Mouse (Mus musculus) forebrain, embryonic 12.5 days (tissue): ENCODE results near the gene Ap2b1. TPM values are rescaled to one million over a fixed set of nuclear protein-coding genes. Genes with fewer than 3 reads are reported as not detected.
"Not testable (repeated sequence)": the region's sequence is repeated elsewhere in the genome, so short reads cannot be mapped to it uniquely, and the experiment has no call there.

ENCODE experiments used
- ATAC-seq: fragments of 200-750 bp; cut with Nextera tagmentation; 2 replicates; pipeline ENCODE4 v1.8.0; 2017; ENCODE audit warnings: moderate TSS enrichment; ENCODE audit not compliant: low FRiP score
- H3K27ac ChIP-seq: fragments of 300-500 bp; sonication (generic); 2 replicates; pipeline ENCODE4 v1.5.1; 2016; ENCODE audit warnings: mild to moderate bottlenecking
- H3K27me3 ChIP-seq: fragments of 300-500 bp; sonication (generic); 2 replicates; pipeline ENCODE4 v1.6.1; 2016; ENCODE audit warnings: mild to moderate bottlenecking
- H3K36me3 ChIP-seq: fragments of 300-500 bp; sonication (generic); replicated peaks from 2 replicates; pipeline ENCODE4 v1.6.1; 2016; ENCODE audit warnings: mild to moderate bottlenecking
- H3K4me1 ChIP-seq: fragments of 300-500 bp; sonication (generic); 2 replicates; pipeline ENCODE4 v1.6.1; 2016
- H3K4me2 ChIP-seq: fragments of 300-500 bp; sonication (generic); 2 replicates; pipeline ENCODE4 v1.6.1; 2016; ENCODE audit warnings: mild to moderate bottlenecking, moderate library complexity
- H3K4me3 ChIP-seq: fragments of 300-500 bp; sonication (generic); replicated peaks from 2 replicates; pipeline ENCODE4 v1.5.1; 2016; ENCODE audit warnings: mild to moderate bottlenecking
- H3K9ac ChIP-seq: fragments of 300-500 bp; sonication (generic); 2 replicates; pipeline ENCODE4 v1.6.1; 2016; ENCODE audit warnings: mild to moderate bottlenecking
- H3K9me3 ChIP-seq: fragments of 300-500 bp; sonication (generic); 2 replicates; pipeline ENCODE4 v1.6.1; 2016
- WGBS: fragments of 180-500 bp; shearing (Covaris S2); methylation state at CpG from one replicate; pipeline ENCODE4 v1.1.7; 2016; 5-methylcytosine and 5-hydroxymethylcytosine counted together
- polyA plus RNA-seq: library from polyadenylated mRNA; unstranded; fragments of >200 nt; fragmentation: Nextera tagmentation; extraction: Ambion mirVana; gene quantifications from 2 replicates; pipeline ENCODE4 v1.2.1, GENCODE M21; 2016

Gene Ap2b1
- polyA plus RNA-seq, 1 experiment from 2014 or later = 95.7 TPM

- Histone ChIP-seq H3K36me3 (no peaks in the 10 kb centered on the region), H3K27me3 (no peaks in the 10 kb centered on the region), H3K9me3 (no peaks in the 10 kb centered on the region), H3K4me3 (peak within 1 kb of the TSS; percentile 88), H3K27ac (peak within 1 kb of the TSS; percentile 95), H3K4me1 (peaks cover 32% of the 10 kb centered on the region), H3K9ac (peak within 1 kb of the TSS; percentile 91), H3K4me2 (peak within 1 kb of the TSS; percentile 72)
- under 1% methylated on average over 51 of the region's 51 CpGs for WGBS
- ATAC-seq = peak; percentile 80
These were observed 3.9 kb downstream of the Ap2b1 start, which contains the start of gene Pex12 for GRCm38 (mm10) chr11:83302526-83303251. TSS of gene Pex12 (minus strand) at chr11:83302586.

- WGBS = 64% methylated on average over 5 of the region's 5 CpGs
- Histone ChIP-seq H3K4me1 (peaks cover 25% of the 10 kb centered on the region), H3K4me3 (peak overlapping the region; percentile 88)
These were observed 4.9 kb downstream of the Ap2b1 start for GRCm38 (mm10) chr11:83303751-83304150.

GRCm38 (mm10) chr11:83304485-83304884 is 5.7 kb downstream of the Ap2b1 start:
- peak overlapping the region; percentile 72; the same call in 1 of the 2 replicates for H3K4me2 ChIP-seq
- peaks cover 11% of the 10 kb centered on the region for H3K36me3 ChIP-seq
- no peak for ATAC-seq
- H3K27ac ChIP-seq = no peak overlapping the region
- H3K4me3 ChIP-seq = no peak overlapping the region
- H3K9ac ChIP-seq = 0 out of 2 replicates have a peak overlapping the region, but pooled peaks have one; percentile 38
- H3K27me3 ChIP-seq = no peaks in the 10 kb centered on the region
- WGBS = 90% methylated on average over 2 of the region's 2 CpGs
- no peaks in the 10 kb centered on the region for H3K9me3 ChIP-seq
- H3K4me1 ChIP-seq = peaks cover 25% of the 10 kb centered on the region

More at GRCm38 (mm10) chr11:83303751-83304150, 4.9 kb downstream of the Ap2b1 start:
- Histone ChIP-seq H3K27me3 (no peaks in the 10 kb centered on the region), H3K27ac (no peak overlapping the region), H3K36me3 (peaks cover 7% of the 10 kb centered on the region), H3K9ac (0 out of 2 replicates have a peak overlapping the region, but pooled peaks have one; percentile 38), H3K4me2 (peak overlapping the region; percentile 72), H3K9me3 (no peaks in the 10 kb centered on the region)
- no peak for ATAC-seq

GRCm38 (mm10) chr11:83306700-83307253 is 8.0 kb downstream of the Ap2b1 start:
- ATAC-seq = no peak
- Histone ChIP-seq H3K27ac (no peak overlapping the region), H3K27me3 (no peaks in the 10 kb centered on the region), H3K4me3 (no peak overlapping the region), H3K36me3 (peaks cover 15% of the 10 kb centered on the region), H3K9me3 (no peaks in the 10 kb centered on the region), H3K4me2 (no peak overlapping the region), H3K9ac (no peak overlapping the region), H3K4me1 (peaks cover 23% of the 10 kb centered on the region)
- WGBS = 84% methylated on average over 4 of the region's 4 CpGs

- H3K4me3 ChIP-seq = no peak overlapping the region
- H3K27me3 ChIP-seq = no peaks in the 10 kb centered on the region
- H3K36me3 ChIP-seq = peaks cover 24% of the 10 kb centered on the region
- no peak for ATAC-seq
- no peaks in the 10 kb centered on the region for H3K4me1 ChIP-seq
- no peak overlapping the region for H3K27ac ChIP-seq
- H3K9me3 ChIP-seq = no peaks in the 10 kb centered on the region
- H3K9ac ChIP-seq = no peak overlapping the region
- H3K4me2 ChIP-seq = no peak overlapping the region
- WGBS = 73% methylated on average over 5 of the region's 5 CpGs
These were observed 13.6 kb downstream of the Ap2b1 start for GRCm38 (mm10) chr11:83312471-83312870.

GRCm38 (mm10) chr11:83319048-83319447 is 20.2 kb downstream of the Ap2b1 start:
- Histone ChIP-seq H3K9ac (no peak overlapping the region), H3K4me3 (no peak overlapping the region), H3K36me3 (peaks cover 55% of the 10 kb centered on the region), H3K27ac (no peak overlapping the region), H3K4me2 (no peak overlapping the region), H3K9me3 (no peaks in the 10 kb centered on the region), H3K27me3 (no peaks in the 10 kb centered on the region), H3K4me1 (no peaks in the 10 kb centered on the region)
- ATAC-seq = no peak
- WGBS = 82% methylated on average over 4 of the region's 4 CpGs

GRCm38 (mm10) chr11:83326692-83327091 is 27.9 kb downstream of the Ap2b1 start:
- H3K4me3 ChIP-seq, H3K9me3 ChIP-seq, ATAC-seq, H3K27ac ChIP-seq, H3K27me3 ChIP-seq, H3K4me2 ChIP-seq, H3K4me1 ChIP-seq, H3K9ac ChIP-seq: not testable (repeated sequence)
- WGBS = 86% methylated on average over 3 of the region's 3 CpGs
- peaks cover 65% of the 10 kb centered on the region for H3K36me3 ChIP-seq

GRCm38 (mm10) chr11:83327427-83327826 is 28.6 kb downstream of the Ap2b1 start:
- H3K9me3 ChIP-seq = no peaks in the 10 kb centered on the region
- H3K27me3 ChIP-seq = no peaks in the 10 kb centered on the region
- H3K4me2 ChIP-seq = no peak overlapping the region
- no peak overlapping the region for H3K27ac ChIP-seq
- H3K9ac ChIP-seq = no peak overlapping the region
- H3K4me1 ChIP-seq = no peaks in the 10 kb centered on the region
- H3K36me3 ChIP-seq = peaks cover 59% of the 10 kb centered on the region
- no peak for ATAC-seq
- H3K4me3 ChIP-seq = no peak overlapping the region
- 61% methylated on average over 3 of the region's 3 CpGs for WGBS

- no peak for ATAC-seq
- Histone ChIP-seq H3K27ac (no peak overlapping the region), H3K4me3 (no peak overlapping the region), H3K9ac (no peak overlapping the region), H3K27me3 (no peaks in the 10 kb centered on the region), H3K36me3 (peaks cover 67% of the 10 kb centered on the region), H3K4me2 (no peak overlapping the region), H3K9me3 (no peaks in the 10 kb centered on the region), H3K4me1 (no peaks in the 10 kb centered on the region)
- 90% methylated on average over 7 of the region's 7 CpGs for WGBS
These were observed 37.0 kb downstream of the Ap2b1 start for GRCm38 (mm10) chr11:83335826-83336225.

GRCm38 (mm10) chr11:83339705-83340104 is 40.9 kb downstream of the Ap2b1 start:
- Histone ChIP-seq H3K4me3 (no peak overlapping the region), H3K36me3 (peaks cover 76% of the 10 kb centered on the region), H3K4me2 (no peak overlapping the region), H3K9ac (no peak overlapping the region), H3K4me1 (no peaks in the 10 kb centered on the region), H3K9me3 (no peaks in the 10 kb centered on the region), H3K27ac (no peak overlapping the region), H3K27me3 (no peaks in the 10 kb centered on the region)
- no peak for ATAC-seq
- WGBS = 29% methylated on average over 2 of the region's 2 CpGs

GRCm38 (mm10) chr11:83341716-83342245 is 43.0 kb downstream of the Ap2b1 start:
- Histone ChIP-seq H3K27ac (no peak overlapping the region), H3K9me3 (no peaks in the 10 kb centered on the region), H3K4me1 (no peaks in the 10 kb centered on the region), H3K4me2 (no peak overlapping the region), H3K27me3 (no peaks in the 10 kb centered on the region), H3K36me3 (peaks cover 65% of the 10 kb centered on the region), H3K4me3 (no peak overlapping the region), H3K9ac (no peak overlapping the region)
- 67% methylated on average over 3 of the region's 3 CpGs for WGBS
- ATAC-seq = no peak

GRCm38 (mm10) chr11:83355428-83355827 is 56.6 kb downstream of the Ap2b1 start:
- H3K4me1 ChIP-seq = no peaks in the 10 kb centered on the region
- no peak overlapping the region for H3K4me2 ChIP-seq
- no peak overlapping the region for H3K9ac ChIP-seq
- H3K36me3 ChIP-seq = peaks cover 33% of the 10 kb centered on the region
- no peak for ATAC-seq
- no peak overlapping the region for H3K4me3 ChIP-seq
- WGBS = 77% methylated on average over 5 of the region's 5 CpGs
- no peak overlapping the region for H3K27ac ChIP-seq
- no peaks in the 10 kb centered on the region for H3K27me3 ChIP-seq
- H3K9me3 ChIP-seq = no peaks in the 10 kb centered on the region
